Mouse (Mus musculus) small intestine, adult 2 months (tissue): ENCODE data around the gene 2410015M20Rik.

Experiments
- CTCF ChIP-seq: fragments of 200-500 bp; IDR thresholded peaks from 2 replicates; pipeline ENCODE4 v1.5.1; 2012; ENCODE audit warnings: low read depth, mild to moderate bottlenecking, control low read depth, inconsistent platforms, low read length, moderate library complexity, mixed read lengths; ENCODE audit not compliant: insufficient replicate concordance, insufficient read length; ENCODE audit errors: extremely low read depth
- POLR2A ChIP-seq: fragments of 200-500 bp; IDR thresholded peaks from 2 replicates; pipeline ENCODE4 v1.6.1; 2012; ENCODE audit warnings: low read depth, mild to moderate bottlenecking, control low read depth, inconsistent platforms, low read length, moderate library complexity

DNA sequence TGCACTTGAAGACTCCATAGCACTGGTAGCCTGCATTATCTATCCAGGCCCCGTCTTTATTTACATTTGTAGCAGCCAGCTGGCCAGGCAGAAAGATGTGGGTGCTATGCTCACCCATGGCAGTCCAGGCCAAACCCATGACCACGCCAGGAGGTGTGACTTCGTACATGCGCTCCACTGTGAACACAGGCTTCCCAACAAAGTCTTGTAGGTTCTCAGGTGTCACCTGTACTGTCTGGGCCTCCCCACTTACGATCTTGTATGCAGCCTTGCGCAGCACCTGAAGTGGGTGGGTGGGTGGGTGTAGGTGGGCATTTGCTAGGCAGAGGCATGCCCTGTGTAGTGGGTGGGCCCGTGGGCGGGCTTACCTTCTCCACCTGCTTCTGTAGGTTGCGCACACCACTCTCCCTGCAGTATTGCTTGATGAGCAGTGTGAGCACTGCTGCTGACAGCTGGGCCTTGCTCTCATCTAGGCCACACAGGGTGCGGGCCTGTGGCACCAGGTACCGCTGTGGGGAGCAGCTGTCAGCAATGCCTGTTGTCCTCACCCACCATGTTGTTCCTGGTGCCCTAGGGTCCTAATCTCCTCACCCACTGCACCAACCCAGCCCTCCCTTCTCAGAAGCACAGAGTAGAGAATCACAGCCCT, 5.7 kb upstream of the 2410015M20Rik start:
- TF ChIP-seq POLR2A = no peak
- TF ChIP-seq CTCF = no peak
